Mouse (Mus musculus) lung, postnatal 4 days (tissue): ENCODE measurements at regions not wholly inside any gene's neighbourhood (a gene's known extent, or its start where the extent isn't known, plus 50 kb on each side); places are given as distances from the start of the nearest gene placed in this dataset.

Experiments used
- DNase-seq, 2 experiments: peaks; one replicate each; pipeline ENCODE4 v3.0.0; 2021

DNA sequence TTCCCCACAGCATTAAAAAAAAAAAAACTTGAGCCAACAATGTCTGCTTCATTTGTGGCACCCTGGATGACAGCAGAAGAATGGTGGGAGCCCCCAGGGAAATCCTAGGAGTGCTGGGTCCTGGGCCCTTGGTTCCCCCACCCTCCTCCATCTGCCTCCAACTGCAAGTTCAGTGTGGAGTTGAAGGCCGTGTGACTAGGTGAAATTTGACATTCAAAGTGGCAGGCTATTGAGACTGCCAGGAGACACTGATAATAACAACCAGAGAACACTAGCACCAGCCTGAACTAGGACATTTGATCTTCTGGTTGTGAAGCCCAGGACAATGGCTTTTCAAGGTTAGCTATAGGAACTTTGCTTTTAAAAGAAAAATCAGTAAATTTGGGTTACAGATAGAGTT, 74.0 kb downstream of the Adamts15 start:
- DNase-seq, result no peak

DNA sequence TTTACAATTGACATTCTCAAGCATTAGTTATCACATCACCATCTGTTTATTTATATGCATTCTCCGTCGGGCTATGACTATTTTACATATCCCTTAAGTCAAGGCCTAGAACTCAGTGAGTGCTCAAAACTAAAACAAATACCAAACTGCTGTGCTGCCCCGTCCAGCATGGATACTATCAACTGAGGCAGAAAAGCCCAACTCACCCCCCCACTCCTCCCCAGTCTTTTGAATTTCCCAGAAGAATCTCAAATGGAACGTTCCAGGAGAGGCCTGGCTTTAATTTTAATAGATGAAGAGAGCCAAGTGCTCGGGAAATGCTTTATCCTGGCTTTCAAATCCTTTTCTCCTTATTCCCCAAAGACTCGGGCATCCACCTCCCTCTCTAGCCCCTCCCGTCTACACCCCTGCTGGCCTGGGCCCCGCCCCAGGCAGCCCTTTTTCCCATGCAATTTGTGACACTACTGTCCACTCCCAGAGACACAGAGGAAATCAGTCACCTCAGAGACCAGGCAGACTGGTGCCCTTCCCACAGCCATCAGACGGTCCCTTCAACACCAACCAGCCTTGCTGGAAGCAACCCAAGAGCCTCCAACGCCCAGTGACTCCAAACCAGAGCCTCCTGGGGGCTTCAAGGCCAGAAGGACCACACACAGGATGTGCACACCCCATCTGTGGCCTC, 76.5 kb downstream of the Adamts15 start:
- no peak for DNase-seq

DNA sequence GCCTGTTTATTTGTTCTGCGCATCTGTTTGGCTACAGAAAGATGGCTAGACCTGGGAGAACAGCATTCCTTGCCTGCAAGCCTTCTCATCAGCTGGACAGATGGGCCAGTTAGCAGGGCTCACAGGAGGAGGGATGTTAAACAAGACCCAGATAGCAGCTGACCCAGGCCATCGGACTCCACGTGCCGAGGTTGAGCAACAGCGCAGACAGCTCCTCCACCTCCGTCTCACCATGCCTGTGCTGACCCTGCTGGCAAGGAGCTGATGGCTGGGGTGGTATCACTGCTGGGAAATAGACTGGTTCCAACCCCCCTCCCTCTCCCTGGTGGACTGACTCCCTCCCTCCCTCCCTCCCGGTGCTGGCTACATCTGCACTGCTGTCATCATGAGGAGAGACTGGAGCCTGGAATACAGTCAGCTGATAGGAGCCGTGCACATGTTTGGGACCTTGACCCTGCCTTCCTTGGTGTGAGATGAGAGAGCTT, 78.1 kb downstream of the Adamts15 start:
- peak; percentile 28 to 81 for DNase-seq

DNA sequence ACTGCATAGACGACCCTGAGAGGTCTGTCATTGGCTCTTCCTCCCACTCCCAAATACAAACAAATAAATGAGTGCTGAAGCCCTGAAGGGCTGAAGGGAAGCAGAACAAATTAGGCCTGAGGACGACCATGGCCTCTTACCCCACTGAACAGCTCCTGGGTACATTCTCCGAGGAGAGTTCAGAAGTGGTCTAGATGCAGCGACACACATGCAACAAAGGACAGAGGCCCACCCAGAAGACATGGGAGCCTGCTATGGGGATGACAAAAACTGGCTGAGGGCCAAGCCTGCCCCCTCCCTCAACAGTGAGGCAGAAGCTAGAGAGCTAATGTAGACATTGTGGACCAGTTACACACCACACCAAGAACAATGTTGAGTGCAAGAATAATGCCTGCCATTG, 87.3 kb downstream of the Adamts15 start:
- no peak for DNase-seq

DNA sequence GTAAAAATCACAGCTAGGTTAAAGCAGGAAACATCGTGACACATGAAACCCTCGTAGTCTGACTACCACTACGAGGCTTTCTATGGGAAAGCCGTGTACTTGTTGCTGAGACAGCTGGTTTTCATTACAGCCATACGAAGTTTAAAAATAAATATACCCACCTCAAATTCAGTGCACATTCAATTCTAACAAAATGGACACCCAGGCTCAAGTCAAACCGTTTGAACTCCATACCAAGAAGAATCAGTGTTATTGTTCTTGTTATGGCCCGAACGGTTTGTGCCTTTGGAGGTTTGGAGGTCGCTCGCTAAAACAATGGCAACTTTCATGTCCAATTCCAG, 87.7 kb downstream of the Adamts15 start:
- no peak for DNase-seq

DNA sequence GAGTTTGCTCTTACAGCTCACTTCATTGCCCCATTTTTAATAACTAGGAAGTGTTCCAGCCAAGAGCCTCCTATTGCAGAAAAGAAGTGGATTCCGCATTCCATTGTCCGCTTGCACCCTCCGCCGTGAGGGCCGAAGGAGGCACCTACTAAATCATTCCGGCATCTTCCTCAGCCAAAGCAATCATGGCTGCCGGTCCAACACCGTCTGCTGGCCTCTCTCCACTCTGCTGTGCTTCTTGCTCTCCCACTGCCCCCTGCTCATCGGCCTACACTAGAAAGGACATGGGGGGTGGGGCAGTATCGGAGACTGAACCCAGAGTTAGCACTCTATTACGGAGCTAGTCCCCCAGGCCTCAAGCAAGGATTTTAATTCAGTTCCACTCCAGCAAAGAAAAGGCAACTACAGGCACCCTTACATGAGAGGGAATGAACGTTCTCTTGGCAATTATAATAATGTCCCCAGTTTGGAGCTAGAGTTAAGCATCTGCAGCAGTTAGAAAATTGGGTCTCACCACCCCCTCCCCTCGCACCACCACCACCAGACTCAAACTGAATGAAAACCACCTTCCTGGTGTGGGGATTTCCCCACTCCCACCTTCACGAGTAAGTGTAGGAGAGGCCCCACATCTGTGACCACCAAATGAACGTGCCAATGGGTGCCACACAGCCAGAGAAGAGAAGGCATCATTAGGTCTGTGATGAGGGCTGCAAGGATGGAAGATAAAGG, 88.3 kb downstream of the Adamts15 start:
- peak; percentile 42 to 71 for DNase-seq

DNA sequence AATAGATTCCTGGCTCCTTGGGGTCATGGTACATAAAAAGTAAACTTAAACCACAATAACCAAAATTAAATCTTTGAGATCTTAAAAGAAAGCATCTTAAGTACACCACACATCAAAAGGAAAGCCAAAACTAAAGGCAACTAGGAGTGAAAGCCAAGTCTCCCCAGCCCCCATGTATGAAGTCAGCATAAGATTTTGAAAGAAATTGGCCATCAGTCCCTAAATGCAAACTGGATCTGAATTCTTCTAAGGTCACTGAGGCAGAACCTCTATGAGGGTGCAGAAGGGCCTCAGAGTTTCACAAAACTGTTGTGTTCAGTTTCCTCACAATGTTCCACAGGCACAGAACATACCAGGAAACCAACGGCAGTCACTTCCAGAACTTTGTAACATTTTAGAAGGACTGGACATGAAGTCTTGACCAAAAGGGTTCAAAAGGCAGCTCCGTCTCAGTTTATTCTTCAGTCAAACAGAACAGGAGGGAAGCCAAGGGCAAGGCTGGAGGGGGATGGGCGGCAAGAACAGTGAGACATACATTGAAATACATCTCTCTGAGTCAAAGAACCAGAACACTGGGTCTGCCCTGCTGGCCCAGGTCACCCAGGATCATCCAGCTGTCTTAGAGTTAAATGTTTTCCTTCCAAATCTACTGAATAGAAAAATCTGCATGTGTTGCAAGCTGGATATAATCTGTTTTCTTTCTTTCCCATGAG, 92.9 kb downstream of the Adamts15 start:
- DNase-seq, result peak; percentile 30 to 62

DNA sequence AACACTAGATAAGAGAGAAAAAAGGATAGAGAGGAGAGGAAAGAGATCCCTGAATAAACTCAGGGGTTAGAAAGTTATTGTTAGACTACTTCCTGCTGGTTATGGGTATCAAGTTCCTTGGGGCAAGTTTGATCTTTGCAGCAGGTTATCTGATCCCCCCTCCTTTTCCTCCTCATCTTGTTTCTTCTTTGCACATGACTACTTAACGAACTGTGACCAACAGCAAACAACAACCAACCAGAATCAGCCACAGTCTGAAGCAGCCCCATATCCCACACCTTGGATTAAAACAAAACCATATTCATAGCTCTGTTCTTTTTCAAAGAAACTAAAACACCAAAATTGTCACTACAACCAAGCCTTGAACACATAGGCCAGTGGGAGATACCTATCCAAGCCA, 94.5 kb downstream of the Adamts15 start:
- DNase-seq, result no peak

DNA sequence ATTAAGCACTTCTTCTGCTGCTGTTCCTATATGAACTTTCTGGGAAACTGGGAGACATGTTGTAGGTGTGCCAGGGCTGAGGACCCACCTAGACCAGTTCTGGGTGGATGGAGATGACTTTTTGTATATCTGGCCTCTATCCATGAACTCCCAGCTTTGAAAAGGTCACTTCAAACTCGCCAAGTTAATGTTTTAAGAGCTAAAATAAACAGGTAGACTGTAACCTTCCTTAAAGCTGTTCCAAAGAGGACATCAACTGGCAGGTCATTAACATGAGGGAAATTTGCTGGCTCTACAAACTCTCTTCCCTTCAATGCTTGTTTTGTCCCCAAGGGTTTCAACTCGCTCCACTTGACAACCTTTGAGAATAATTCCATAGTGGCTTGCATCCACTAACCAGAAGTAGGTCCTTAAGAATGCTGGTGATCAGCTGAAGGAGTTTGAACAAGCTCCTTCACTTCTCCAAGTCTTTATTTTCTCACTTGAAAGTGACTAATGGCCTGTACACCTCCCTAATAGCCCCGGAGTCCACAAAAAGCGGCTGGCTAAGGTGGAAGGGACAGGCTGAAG, 98.1 kb downstream of the Adamts15 start:
- peak in 1 of 2 experiments; percentile 30 for DNase-seq

DNA sequence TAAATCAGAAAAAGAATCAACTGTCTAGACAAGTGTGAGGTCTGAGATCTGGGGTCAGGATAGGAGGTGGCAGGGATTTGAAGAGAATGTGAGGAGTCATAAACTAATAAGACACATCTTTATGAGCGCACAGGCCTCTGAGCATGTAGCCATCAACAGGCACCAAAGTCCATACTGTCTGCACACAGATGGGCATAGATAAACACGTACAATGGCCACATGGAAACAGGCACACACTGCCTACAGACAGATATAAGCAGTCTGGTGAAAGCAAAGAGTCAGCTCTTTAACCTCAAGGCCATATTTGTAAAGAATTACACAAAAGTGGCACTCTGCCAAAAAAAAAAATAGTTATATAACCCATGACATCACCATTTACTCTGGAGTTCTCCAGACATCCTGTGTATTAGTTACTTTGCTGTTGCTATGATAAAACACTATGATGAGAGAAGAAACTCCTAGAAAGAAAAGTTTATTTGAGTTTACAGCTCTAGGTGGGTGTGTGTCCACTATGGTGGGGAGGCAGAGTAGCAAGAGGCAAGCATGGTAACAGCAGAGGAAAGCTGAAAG, 101.4 kb downstream of the Adamts15 start:
- DNase-seq, result no peak

DNA sequence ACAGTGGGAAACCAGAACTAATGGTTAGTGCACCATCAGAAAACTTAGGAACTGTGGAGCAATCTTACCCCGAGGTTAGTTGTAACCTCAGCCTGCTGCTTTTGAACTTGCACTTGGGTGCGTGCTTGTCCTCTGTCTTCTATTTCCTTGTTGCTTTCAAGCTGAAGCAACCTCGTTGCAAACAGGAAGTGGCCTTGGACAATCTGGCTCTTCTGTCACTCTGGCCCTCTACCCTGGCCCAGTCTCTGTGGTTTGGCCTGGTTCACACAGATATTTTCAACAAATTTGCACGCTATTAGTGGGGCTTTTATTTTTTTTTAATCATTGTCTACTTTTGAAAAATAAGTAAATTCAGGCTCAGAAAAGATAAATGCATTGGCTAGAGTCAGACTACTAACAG, 109.0 kb downstream of the Adamts15 start:
- peak in 1 of 2 experiments; percentile 43 for DNase-seq

DNA sequence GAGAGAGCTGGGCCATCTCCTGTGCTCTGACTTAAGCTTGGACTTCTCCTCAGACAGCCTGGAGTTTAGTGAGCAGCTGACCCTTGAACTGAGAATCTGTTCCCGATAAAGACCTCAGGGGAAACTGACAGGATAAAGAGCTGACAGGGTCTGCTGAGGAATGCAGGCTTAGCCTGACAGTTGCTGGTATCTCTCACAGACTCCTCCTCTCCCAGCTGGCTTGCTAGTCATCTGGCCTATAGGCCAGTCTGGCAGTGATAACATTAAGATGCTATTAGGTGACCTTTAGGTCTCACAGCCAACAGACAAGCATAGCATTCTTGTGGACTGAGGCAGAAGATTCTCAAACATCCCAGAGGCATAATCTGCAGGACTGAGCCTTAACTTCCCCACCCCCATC, 111.4 kb downstream of the Adamts15 start:
- no peak for DNase-seq

DNA sequence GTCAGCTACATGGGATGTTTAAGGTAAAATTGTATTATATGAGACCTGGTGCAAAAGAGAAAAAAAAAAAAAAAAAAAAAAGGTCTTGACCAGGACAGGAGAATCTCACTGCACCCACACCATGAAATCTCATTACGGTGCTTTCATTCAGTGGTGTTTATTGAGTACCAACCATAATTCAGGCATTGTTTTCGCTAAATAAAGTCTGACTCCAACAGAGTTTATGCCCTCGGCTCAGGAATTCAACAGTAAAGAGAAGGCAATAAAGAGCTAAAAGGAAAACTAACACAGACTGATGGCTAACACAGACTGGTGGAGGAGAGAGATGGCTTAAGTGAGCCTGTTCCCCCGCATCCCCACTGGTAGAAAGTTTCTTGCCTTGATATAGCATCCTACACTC, 112.0 kb downstream of the Adamts15 start:
- no peak for DNase-seq

DNA sequence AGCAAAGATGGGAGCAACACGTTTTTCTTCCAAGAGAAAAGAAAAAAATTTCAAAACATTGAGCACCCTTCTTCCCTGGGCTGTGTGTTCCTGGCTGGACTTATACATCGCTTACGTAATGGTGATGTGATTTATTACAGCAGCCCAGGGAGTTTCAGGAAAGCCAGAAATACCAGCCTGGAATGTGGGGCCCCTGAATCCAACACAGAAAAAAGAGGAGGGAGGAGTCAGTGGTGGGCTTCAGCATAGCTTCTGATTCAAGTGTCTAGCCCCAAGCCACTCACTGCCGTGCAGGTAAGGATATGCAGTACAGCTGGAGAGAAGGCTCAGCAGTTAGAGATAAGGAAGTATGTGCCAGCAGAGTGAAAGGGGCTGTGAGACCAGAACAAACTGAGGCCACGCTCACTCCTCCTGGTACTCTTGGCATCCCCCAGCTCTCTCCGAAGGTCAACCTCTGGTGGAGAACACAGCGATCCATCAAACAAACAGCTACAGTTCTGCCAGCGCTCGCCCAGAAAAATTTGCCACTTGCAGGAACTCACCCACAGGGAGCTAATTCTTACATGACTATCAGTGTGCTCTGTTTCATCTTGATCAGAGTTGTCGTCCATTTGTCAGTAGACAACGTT, 113.3 kb downstream of the Adamts15 start:
- peak; percentile 9 to 46 for DNase-seq

DNA sequence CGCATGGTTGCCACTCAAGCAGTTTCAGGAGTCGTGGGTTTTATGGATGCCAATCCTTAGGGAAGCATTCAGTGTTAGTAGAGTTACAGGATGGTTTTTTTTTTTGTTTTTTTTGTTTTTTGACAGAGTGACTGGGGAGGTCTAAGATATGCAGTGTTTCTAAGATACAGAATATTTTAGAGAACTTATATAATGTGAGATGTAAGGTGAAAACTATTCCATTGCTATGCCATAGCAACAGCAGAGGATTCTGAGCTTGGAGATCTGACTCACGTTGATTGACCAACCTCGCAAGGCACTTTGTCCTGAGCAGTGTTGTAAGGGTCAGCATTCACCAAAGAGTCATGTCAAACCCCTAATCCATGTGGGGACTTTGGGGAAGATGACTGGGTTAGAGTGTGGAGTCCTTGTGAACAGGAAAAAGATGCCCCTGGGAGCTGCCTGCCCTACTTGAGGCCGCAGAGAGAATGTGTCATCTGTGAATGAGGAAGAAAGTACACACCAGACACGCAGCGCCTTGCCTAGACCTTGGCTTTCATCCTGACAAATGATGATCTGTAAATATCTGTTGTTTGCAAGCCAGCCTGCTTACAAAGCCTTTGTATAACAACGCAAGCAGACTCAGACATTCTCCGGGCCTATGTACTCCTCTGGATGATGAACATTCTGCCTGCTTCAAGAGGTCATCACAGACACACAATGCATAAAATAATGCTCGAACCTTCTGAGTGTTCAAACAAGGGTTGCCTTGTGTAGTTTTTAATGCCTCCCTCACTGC, 118.3 kb downstream of the Adamts15 start:
- DNase-seq, result no peak

DNA sequence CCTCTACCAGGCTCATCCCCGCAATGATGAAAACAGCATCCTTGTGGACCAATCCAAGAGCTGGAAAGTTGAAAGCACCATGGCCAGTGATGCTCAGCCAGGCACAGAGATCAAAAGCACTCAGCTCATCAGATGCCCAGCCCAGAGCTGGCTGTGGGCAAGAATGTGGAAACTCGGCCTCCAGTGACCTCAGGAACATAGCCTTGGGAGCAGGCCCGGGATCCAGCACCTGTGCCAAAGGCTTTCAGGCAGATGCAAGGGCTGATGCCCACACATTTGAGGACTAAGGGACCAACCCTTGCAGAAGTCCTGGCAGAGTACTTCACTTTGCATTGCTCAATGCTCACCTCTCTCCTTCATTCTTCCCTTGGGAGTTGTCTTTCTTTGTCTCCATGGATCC, 119.4 kb downstream of the Adamts15 start:
- DNase-seq, result peak in 1 of 2 experiments; percentile 28

DNA sequence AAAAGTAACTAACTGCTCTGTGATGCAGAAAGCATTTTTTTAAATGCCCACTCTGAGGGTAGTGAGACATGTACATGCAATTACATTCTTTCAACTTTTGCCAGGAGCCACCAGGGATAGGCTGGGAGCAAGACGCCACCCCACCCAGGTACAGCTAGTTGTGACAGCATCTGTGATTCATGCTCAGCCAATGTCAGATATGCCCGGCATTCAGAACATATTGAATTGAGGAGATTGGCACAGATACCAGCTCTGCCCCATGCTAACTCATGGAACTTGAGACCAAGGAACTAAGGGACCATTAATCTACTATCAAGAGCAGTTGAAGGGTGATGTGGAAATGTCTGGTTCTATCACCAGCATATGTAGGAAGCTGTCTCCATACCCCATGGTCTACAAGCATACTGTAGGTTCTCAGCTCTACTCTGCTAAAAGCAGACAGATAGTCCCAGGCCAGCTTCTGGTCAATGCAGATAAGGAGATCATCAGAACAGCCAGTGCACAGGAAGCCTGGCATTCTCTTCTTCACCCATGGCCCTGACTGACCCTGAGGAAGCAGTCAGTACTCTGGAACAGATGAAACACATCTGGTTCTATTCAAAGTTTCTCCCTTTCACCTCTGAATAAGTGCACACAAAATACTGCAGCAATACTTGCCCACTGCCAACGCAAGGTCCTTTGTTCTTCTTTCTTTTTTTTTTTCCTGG, 127.4 kb downstream of the Adamts15 start:
- DNase-seq, result no peak

DNA sequence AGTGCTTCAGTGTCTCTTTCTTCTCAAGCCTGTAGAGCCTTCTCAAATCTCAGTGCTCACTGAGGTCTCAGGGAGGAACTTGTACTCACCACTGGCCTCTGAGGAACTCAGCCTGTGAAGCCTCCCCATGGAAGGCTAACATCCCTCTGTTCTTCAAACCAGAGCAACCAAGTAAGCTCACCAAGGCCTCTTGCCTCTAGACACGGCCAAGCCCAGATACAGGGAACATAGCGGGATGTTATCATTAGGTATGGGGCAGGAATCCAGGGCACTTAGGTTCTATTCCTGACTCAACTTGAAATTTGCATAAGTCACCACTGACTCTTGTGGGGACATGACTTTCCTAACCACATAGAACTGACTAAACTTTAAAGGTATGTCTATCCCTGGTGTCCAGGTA, 141.0 kb downstream of the Adamts15 start:
- DNase-seq, result no peak

DNA sequence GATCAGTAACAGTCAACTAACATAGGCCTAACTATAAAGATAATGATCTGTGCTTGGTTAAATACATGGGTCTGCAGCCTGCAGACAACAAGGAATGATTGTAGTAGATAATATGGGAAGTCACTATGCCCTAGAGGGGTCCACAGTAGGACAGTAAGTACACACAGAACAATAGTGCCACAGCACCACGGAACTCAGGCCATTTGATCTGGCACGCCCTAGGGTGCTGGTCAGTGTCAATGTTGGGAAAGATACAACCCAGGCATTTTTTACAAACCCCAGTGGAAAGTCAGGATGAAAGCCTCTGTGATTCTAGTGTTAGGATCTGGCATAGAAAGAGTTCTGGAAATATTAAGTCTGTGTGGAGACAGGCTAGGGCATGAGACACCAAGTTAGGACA, 144.4 kb downstream of the Adamts15 start:
- no peak for DNase-seq

DNA sequence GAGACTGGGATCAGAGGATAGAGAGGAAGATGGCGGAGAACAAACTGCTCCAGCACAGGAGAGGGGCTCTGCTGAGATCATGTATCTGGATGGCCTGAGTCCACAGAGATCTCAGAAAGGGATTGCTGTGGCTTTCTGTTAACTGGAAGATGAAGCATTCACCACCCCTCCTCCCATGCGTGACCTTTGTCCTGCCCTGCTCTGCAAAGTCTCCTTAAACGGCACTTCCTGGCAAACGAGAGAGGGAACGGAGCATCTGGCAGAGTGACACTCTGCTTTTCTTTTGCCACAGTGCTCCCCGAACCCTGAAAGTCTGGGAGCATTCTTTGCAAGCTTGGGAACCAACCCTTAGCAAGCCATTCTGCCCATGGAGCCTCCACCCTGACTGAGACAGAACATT, 147.1 kb downstream of the Adamts15 start:
- no peak for DNase-seq

DNA sequence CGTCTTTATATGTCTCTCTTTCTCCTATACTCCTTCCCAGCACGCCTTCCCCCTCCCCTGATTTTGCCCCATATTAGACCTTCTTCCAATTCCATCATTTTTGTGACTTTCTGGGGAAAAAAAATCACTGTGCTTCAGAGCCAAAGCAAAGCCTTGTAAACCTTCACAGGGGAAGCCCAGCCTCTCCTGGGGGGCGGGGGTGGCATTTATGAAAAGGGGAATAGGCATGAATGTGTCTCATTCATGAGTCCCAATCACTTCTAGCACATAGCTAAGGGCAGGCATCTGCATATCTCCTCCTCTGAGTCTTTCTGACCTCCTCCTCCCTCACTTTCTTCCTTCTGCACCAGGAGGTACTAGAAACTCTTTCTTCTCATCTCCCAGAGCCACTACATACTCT, 149.8 kb downstream of the Adamts15 start:
- no peak for DNase-seq
